Mouse (Mus musculus) heart, adult 18-20 months (tissue): ENCODE results near the gene Tom1. TPM values are rescaled to one million over a fixed set of nuclear protein-coding genes. Genes with fewer than 3 reads are reported as not detected.

Experiments
- DNase-seq, 2 experiments: peaks; one replicate each; pipeline ENCODE4 v3.0.0; 2021 to 2022; ENCODE audit warnings: mixed read lengths in 1 of 2
- total RNA-seq, 2 experiments: library from RNA; stranded (reverse); gene quantifications; 2 replicates each; pipeline ENCODE4 v1.2.3; 2021

The Tom1 gene
- total RNA-seq, 2 experiments from 2014 or later, result 57.9 to 63.7 TPM

DNA sequence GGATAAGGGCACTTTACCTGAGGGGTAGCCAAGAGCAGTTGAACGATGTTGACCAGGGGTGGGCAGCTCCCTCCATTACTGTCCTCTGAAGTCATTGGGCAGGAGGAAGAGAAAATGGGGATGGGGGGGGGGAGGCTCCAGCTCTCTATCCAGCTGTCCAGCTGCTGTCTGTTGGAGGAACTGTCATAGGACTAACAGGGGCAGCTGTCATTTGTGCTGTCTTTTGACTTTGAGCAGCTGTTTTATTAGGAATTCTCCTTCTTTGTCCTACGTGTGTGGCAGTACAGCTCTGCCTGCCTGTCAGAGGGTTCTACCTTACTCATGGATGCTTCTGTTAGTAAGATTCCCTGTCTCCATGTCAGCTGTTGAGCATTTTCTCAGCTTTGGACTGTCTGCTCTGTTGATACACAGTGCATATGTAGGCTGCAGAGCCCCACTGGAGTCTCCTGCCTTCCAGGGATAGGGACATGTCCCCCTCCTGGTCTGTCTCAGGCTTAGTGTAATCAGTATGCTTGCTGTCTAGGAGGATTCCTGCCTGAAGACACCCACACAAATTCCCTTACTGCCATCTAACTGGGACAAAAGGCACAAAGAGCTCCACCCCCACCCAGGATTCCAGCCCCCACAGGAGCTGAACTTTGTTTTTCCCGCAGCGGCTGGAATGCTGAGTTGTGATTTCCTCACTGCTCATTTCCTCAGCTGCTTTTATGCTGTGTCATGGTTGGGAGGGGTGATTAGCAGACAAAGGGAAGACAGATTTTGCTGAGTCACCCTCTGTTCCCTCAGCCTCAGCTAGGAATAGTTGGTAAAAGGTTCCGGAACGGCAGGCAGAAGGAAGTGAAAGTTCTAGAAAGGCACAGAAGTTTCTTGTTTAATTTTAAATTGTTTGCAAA, 55.7 kb downstream of the Tom1 start:
- peak; percentile 87 to 93 for DNase-seq

GRCm38 (mm10) chr8:75090781-75091365, 57.4 kb downstream of the Tom1 start:
- DNase-seq, result no peak

- DNase-seq, result peak; percentile 93 to 96
Measured at GRCm38 (mm10) chr8:75093399-75094156, 60.1 kb downstream of the Tom1 start, which contains the start of gene Hmox1. Gene Hmox1 (plus strand): TSS chr8:75093621.

DNA sequence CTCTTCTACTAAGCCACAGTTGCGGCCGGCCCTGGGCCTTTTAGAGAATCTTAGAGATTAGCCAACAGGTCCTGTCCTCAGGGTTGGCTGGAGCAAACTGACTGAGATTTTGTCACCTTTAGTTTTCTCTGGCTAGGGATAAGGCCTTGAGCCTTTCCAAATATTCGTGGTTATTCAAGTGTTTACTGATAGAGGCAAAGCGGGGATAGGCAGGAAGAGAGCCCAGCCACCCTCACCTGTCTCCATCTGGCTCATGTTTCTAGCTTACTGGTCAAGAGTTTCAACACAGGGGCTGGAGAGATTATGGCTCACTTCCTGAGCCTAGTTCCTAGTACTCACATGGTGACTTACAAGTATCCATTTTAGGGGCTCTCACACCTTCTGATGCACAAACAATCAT, 69.5 kb downstream of the Tom1 start:
- no peak for DNase-seq

DNA sequence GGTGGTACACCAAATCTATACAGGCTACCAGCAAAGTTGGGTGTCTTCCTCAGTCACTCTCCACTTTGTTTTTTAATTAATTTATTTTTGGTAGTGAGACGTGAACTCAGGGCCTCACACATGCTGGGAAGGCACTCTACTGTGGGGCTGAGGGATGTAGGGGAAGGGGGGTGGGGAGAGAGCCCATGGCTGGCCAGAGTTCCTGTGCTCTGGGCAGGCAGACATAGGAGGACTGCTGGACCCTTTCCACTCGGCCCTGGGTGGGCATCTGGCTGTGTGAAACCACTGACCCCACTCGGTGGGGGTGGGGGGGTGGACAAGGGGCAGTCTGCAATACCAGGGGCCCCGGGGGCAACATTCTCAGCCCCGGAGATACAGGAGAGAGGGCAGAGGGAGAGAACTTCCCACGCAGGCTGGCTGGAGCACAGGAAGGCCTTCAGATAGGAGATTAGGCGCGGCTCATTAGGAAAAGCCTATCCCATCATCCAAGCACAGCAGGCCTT, 69.9 kb downstream of the Tom1 start:
- DNase-seq, result no peak

DNA sequence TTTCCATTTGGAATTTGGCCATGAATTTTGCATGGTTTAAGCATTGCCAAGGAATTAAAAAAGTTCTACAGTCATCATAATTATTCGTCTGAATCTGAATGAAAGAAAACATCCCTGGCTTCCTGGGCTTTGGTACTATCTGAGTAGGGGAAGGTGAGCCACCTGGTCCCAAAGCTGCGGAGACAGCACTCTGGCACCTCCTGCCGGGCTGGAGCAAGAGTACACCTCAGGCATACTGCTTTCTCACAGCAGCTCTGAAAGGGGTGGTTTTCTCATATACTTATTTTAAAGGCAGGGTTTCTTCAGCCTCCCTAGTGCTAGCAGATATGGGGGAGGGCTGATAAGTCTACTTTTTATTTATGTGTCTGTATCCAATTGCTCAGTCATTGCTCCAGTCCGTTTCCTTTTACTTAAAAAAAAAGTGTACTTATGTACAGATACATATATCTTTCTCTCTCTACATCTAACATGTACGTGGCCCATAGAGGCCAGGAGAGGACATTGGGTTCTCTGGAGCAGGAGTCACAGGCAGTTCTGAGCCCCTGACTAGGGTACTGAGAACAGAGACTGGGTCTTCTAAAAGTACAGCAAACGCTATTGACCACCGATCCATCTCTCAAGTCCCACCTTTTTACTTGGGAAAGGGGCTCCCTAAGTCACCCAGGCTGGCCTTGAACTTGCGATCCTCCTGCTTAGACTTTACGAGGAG, 75.2 kb downstream of the Tom1 start:
- DNase-seq, result peak; percentile 86 to 87

DNA sequence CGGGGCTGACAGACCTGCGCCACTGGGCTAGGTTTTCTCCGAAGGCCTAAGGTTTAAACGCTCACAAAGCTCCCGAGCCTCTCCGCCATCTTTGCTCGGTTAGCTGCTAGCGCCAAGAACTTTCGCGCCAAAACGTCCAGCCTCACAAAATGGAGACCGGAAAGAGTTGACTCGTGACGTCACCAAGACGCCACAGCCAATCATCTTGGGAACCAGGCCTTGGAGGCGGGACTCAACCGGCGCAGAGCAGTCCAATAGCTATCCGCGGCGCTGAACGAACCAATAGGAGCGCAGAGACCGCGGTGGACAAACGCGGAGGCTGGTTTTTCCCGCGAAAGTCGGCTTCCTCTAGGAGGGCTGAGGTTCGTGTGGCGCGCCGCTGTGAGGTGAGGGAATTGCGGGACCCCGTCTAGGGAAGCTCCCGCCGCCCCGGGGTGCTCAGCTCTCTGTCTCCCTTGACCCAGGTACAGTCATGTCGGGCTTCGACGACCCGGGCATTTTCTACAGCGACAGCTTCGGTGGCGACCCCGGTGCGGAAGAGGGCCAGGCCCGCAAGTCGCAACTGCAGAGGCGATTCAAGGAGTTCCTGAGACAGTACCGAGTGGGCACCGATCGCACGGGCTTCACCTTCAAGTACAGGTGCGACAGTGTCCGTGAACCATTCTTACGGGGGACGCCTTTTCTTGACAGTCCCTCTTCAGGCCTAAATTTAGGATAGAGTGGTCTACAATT, 75.9 kb downstream of the Tom1 start, which contains the start of gene Mcm5:
Gene Mcm5 (plus strand): TSS at position 334 of the 732 bp plus-strand sequence.
- peak; percentile 99 for DNase-seq

DNA sequence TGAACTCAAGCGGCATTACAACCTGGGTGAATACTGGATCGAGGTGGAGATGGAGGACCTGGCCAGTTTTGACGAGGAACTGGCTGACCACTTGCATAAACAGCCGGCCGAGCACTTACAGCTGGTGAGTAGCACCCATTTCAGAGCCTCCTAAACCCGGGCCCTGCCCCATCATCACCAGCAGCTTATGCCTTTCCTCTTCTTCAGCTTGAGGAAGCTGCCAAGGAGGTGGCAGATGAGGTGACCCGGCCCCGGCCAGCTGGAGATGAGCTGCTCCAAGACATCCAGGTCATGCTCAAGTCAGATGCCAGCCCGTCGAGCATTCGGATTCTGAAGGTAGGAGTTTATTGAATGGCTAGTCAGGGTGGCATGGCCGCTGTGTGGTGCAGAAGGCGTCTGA, 76.6 kb downstream of the Tom1 start:
- DNase-seq, result no peak

DNA sequence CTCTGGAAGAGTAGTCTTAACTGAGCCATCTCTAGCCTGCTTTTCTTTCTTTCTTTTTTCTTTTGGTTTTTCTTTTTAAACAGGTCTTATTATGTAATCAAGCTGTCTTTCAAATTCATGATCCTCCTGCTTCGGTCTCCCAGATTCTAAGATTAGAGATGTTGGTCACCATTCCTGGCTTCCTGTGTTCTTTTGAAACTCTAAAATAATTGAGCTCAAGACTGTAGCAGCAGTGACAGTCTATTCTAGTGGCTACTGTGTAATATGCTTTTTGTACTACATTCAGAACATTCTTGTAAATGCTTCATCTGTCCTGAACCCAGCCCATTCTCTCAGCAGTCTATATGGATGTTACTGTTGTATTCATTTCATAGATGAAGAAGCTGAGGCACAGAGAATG, 85.0 kb downstream of the Tom1 start:
- no peak for DNase-seq

DNA sequence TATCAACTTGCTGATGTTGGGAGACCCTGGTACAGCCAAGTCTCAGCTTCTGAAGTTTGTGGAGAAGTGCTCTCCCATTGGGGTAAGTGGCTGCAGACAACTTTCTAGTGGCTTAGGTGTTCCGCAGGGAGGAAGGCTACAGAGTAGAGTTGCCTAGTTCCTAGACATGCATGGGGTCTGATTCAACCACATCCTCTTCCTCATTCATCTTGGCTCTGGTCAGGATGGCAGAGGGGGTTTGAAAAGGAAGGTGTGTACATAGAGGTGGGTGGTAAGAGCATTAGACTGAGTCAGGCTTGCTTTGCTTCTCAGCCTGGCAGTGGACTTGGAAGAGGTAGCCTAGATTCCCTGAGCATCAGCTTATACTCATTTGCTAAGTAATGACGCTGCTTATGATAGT, 85.8 kb downstream of the Tom1 start:
- DNase-seq, result no peak

Other genes starting within 250 kb of the Tom1 start
- gene Isx, start 160.5 kb upstream of the Tom1 start, total RNA-seq, result not detected
- 10 to 100 TPM; 10.1 to 10.6 TPM for gene Hmgxb4, start 40.3 kb upstream of the Tom1 start, total RNA-seq
- gene Hmox1, start 59.9 kb downstream of the Tom1 start, total RNA-seq, result 10 to 100 TPM; 10.3 to 17.5 TPM
- gene Mcm5, start 75.9 kb downstream of the Tom1 start, total RNA-seq, result 1 to 10 TPM; 3.3 to 5.1 TPM
- 1 to 10 TPM; 5.4 to 6.1 TPM for gene Rasd2, start 180.2 kb downstream of the Tom1 start, total RNA-seq